Mouse (Mus musculus) limb, embryonic 15.5 days (tissue): ENCODE measurements around the gene Eif4g1. TPM values are rescaled to one million over a fixed set of nuclear protein-coding genes. Genes with fewer than 3 reads are reported as not detected.

Experiments
- ATAC-seq: fragments of 200-750 bp; cut with Nextera tagmentation; 2 replicates; pipeline ENCODE4 v1.8.0; 2017; ENCODE audit warnings: low read depth, moderate TSS enrichment; ENCODE audit not compliant: insufficient number of reproducible peaks, low FRiP score, low TSS enrichment
- H3K27ac ChIP-seq: fragments of 300-500 bp; sonication (generic); 2 replicates; pipeline ENCODE4 v1.5.1; 2015; ENCODE audit warnings: moderate library complexity, mild to moderate bottlenecking, inconsistent platforms
- H3K27me3 ChIP-seq: fragments of 300-500 bp; sonication (generic); 2 replicates; pipeline ENCODE4 v1.6.1; 2015; ENCODE audit warnings: inconsistent platforms
- H3K36me3 ChIP-seq: fragments of 300-500 bp; sonication (generic); 2 replicates; pipeline ENCODE4 v1.6.1; 2015; ENCODE audit warnings: inconsistent platforms
- H3K4me1 ChIP-seq: fragments of 300-500 bp; sonication (generic); 2 replicates; pipeline ENCODE4 v1.6.1; 2015; ENCODE audit warnings: inconsistent platforms
- H3K4me2 ChIP-seq: fragments of 300-500 bp; sonication (generic); 2 replicates; pipeline ENCODE4 v1.6.1; 2015; ENCODE audit warnings: mild to moderate bottlenecking, inconsistent platforms
- H3K4me3 ChIP-seq: fragments of 300-500 bp; sonication (generic); 2 replicates; pipeline ENCODE4 v1.5.1; 2015; ENCODE audit warnings: mild to moderate bottlenecking, inconsistent platforms
- H3K9ac ChIP-seq: fragments of 300-500 bp; sonication (generic); 2 replicates; pipeline ENCODE4 v1.6.1; 2015; ENCODE audit warnings: inconsistent platforms
- H3K9me3 ChIP-seq: fragments of 300-500 bp; sonication (generic); 2 replicates; pipeline ENCODE4 v1.6.1; 2016; ENCODE audit warnings: inconsistent platforms
- WGBS: fragments of 180-500 bp; shearing (Covaris S2); methylation state at CpG from one replicate; pipeline ENCODE4 v1.1.7; 2015; 5-methylcytosine and 5-hydroxymethylcytosine counted together
- polyA plus RNA-seq: library from polyadenylated mRNA; unstranded; fragments of >200 nt; fragmentation: Nextera tagmentation; extraction: Ambion mirVana; gene quantifications from 2 replicates; pipeline ENCODE4 v1.2.1, GENCODE M21; 2015

Eif4g1 gene
- polyA plus RNA-seq, 1 experiment from 2014 or later: 175 TPM

DNA sequence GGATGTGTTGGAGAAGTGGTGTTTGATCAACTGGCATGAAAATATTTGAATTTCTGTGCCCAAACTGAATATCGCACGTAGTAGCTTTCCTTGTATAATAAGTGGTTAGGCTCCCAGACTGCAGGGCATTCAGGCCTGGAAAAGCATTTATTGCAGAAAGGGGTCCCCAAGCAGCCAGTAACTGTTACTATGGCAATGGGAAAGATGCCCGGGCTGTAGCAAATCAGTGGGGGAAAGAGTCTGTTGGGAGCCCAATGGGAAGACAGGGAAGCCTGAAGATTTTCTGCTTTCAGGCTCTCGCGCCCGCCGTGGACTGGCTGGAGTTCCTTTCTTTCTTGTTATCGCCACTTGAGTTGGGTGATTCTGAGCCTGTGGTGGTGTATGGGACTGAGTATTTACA, 29.7 kb upstream of the Eif4g1 start:
- H3K27ac ChIP-seq: no peak overlapping the region
- no peak overlapping the region for H3K4me3 ChIP-seq
- H3K36me3 ChIP-seq: no peaks in the 10 kb centered on the region
- ATAC-seq: no peak
- 0 out of 2 replicates have a peak, but pooled peaks cover 2% of the 10 kb centered on the region for H3K4me1 ChIP-seq
- no peak overlapping the region for H3K4me2 ChIP-seq
- no peaks in the 10 kb centered on the region for H3K27me3 ChIP-seq
- H3K9ac ChIP-seq: no peak overlapping the region
- H3K9me3 ChIP-seq: no peaks in the 10 kb centered on the region
- 68% methylated on average over 8 of the region's 8 CpGs for WGBS

DNA sequence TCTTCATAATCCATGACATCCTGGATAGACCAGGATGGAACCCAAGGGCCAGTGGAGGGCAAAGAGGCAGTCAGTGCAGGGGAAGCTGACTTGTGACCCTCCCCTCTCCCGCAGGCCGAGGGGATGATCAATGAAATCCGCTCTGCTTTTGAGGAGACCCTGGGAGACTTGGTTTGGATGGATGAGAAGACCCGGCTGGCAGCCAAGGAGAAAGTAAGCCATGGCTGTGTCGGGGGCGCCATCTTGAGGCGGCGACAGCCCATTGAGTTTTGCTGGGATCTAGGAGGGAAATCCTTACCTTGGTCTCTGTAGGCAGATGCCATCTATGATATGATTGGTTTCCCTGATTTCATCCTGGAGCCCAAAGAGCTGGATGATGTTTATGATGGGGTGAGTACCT, 26.0 kb upstream of the Eif4g1 start:
- WGBS: 2% methylated on average over 8 of the region's 8 CpGs
- ATAC-seq: no peak

GRCm38 (mm10) chr16:20643911-20644310, 24.2 kb upstream of the Eif4g1 start:
- H3K4me2 ChIP-seq: no peak overlapping the region
- no peaks in the 10 kb centered on the region for H3K27me3 ChIP-seq
- no peak overlapping the region for H3K9ac ChIP-seq
- no peaks in the 10 kb centered on the region for H3K9me3 ChIP-seq
- ATAC-seq: no peak
- no peak overlapping the region for H3K4me3 ChIP-seq
- no peak overlapping the region for H3K27ac ChIP-seq
- H3K4me1 ChIP-seq: 0 out of 2 replicates have a peak, but pooled peaks cover 2% of the 10 kb centered on the region
- WGBS: 84% methylated on average over 7 of the region's 7 CpGs
- H3K36me3 ChIP-seq: no peaks in the 10 kb centered on the region

More for the DNA sequence above, 26.0 kb upstream of the Eif4g1 start:
- H3K4me3 ChIP-seq: no peak overlapping the region
- H3K9ac ChIP-seq: no peak overlapping the region
- 0 out of 2 replicates have a peak, but pooled peaks cover 2% of the 10 kb centered on the region for H3K4me1 ChIP-seq
- H3K27me3 ChIP-seq: no peaks in the 10 kb centered on the region
- no peaks in the 10 kb centered on the region for H3K36me3 ChIP-seq
- no peaks in the 10 kb centered on the region for H3K9me3 ChIP-seq
- H3K4me2 ChIP-seq: no peak overlapping the region
- H3K27ac ChIP-seq: no peak overlapping the region

- H3K4me1 ChIP-seq: peaks cover 13% of the 10 kb centered on the region
- no peaks in the 10 kb centered on the region for H3K27me3 ChIP-seq
- peaks cover 21% of the 10 kb centered on the region for H3K36me3 ChIP-seq
- H3K4me3 ChIP-seq: peak within 1 kb of the TSS; percentile 74
- H3K27ac ChIP-seq: peak within 1 kb of the TSS; percentile 67
- 2% methylated on average over 46 of the region's 46 CpGs for WGBS
- ATAC-seq: peak; percentile 87
- H3K9me3 ChIP-seq: no peaks in the 10 kb centered on the region
- H3K9ac ChIP-seq: peak within 1 kb of the TSS; percentile 80
- H3K4me2 ChIP-seq: peak within 1 kb of the TSS; percentile 76
These were observed 16.8 kb upstream of the Eif4g1 start, which contains the start of gene Psmd2 for GRCm38 (mm10) chr16:20651076-20651946. Gene Psmd2, plus strand, starts transcription at chr16:20651652.

DNA sequence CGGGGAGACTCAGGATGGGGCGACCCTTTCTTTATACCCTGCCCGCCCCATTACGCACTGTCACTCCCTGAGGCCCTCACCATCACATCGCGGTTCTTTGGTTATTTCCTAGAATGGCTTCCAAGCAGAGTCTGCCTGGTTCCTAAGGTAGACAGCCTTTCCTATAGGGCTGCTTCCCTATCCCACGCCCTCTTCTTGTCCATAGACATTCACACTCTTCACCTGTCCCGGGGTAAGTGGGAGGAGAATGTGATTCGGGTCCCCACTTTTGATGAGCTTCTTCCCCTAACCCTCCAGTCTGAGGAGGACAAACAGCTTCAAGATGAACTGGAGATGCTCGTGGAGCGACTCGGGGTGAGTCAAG, 16.2 kb upstream of the Eif4g1 start:
- H3K27ac ChIP-seq: peak overlapping the region; percentile 43; the same call in 1 of the 2 replicates
- H3K27me3 ChIP-seq: no peaks in the 10 kb centered on the region
- peak overlapping the region; percentile 74 for H3K4me3 ChIP-seq
- peaks cover 13% of the 10 kb centered on the region for H3K4me1 ChIP-seq
- peak overlapping the region; percentile 80 for H3K9ac ChIP-seq
- no peaks in the 10 kb centered on the region for H3K9me3 ChIP-seq
- H3K4me2 ChIP-seq: peak overlapping the region; percentile 76
- WGBS: 10% methylated on average over 12 of the region's 12 CpGs
- ATAC-seq: no peak
- H3K36me3 ChIP-seq: peaks cover 27% of the 10 kb centered on the region

DNA sequence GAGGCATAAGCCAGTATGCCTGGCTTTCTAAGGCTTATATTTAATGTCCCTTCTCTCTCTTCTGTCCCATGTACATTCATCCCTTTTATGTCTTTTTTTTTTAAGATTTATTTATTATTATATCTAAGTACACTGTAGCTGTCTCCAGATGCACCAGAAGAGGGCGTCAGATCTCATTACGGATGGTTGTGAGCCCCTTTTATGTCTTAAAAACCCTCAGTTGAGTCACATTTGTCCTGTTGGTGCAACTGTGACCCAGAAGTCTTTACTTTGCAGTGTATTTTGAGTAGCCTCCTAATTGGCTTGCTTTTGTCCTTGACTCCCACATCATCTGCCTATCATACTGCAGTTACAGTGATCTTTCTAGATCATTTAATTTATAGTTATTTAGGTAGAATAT, 14.8 kb upstream of the Eif4g1 start:
- Histone ChIP-seq H3K27ac (no peak overlapping the region), H3K4me3 (no peak overlapping the region), H3K4me2 (no peak overlapping the region), H3K4me1 (peaks cover 13% of the 10 kb centered on the region), H3K9ac (no peak overlapping the region), H3K36me3 (peaks cover 41% of the 10 kb centered on the region), H3K9me3 (no peaks in the 10 kb centered on the region), H3K27me3 (no peaks in the 10 kb centered on the region)
- no peak for ATAC-seq
- WGBS: 51% methylated on average over 2 of the region's 2 CpGs

- Histone ChIP-seq H3K27me3 (no peaks in the 10 kb centered on the region), H3K27ac (no peak overlapping the region), H3K9me3 (no peaks in the 10 kb centered on the region), H3K36me3 (peaks cover 82% of the 10 kb centered on the region), H3K4me3 (no peak overlapping the region), H3K4me2 (no peak overlapping the region), H3K9ac (no peak overlapping the region), H3K4me1 (peaks cover 5% of the 10 kb centered on the region)
- no peak for ATAC-seq
- WGBS: 88% methylated on average over 4 of the region's 4 CpGs
These were observed 10.5 kb upstream of the Eif4g1 start for GRCm38 (mm10) chr16:20657661-20658060.

DNA sequence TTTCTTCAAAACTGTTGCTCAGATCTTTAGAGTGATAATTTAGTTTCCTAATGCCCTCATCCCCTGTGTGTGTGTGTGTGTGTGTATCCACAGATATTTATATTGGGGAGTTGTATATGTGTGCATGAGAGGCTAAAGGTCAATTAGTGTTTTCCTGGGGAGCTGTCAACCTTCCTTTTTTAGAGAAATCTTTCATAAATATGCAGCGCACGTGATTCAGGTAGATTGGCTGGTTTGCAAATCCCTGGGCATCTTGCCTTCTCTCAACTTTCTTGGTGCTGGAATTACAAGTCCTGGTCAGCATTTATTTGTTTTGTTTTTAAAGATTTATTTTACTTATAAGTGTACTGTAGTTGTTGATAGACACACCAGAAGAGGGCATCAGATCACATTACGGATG, 2.2 kb downstream of the Eif4g1 start:
- H3K4me1 ChIP-seq: peaks cover 21% of the 10 kb centered on the region
- H3K4me3 ChIP-seq: no peak overlapping the region
- H3K27me3 ChIP-seq: no peaks in the 10 kb centered on the region
- no peaks in the 10 kb centered on the region for H3K9me3 ChIP-seq
- no peak overlapping the region for H3K27ac ChIP-seq
- no peak overlapping the region for H3K4me2 ChIP-seq
- ATAC-seq: no peak
- H3K9ac ChIP-seq: no peak overlapping the region
- peaks cover 7% of the 10 kb centered on the region for H3K36me3 ChIP-seq
- WGBS: 89% methylated on average over 3 of the region's 3 CpGs

GRCm38 (mm10) chr16:20671886-20672285, 3.8 kb downstream of the Eif4g1 start:
- Histone ChIP-seq H3K9me3 (no peaks in the 10 kb centered on the region), H3K27ac (peak overlapping the region; percentile 93; the same call in 1 of the 2 replicates), H3K9ac (no peak overlapping the region), H3K36me3 (peaks cover 23% of the 10 kb centered on the region), H3K4me2 (peak overlapping the region; percentile 80), H3K27me3 (no peaks in the 10 kb centered on the region), H3K4me3 (peak overlapping the region; percentile 96), H3K4me1 (peaks cover 22% of the 10 kb centered on the region)
- 21% methylated on average over 6 of the region's 6 CpGs for WGBS
- ATAC-seq: no peak

- peaks cover 25% of the 10 kb centered on the region for H3K4me1 ChIP-seq
- peak overlapping the region; percentile 93 for H3K27ac ChIP-seq
- H3K36me3 ChIP-seq: peaks cover 29% of the 10 kb centered on the region
- H3K9ac ChIP-seq: peak overlapping the region; percentile 89
- peak overlapping the region; percentile 80 for H3K4me2 ChIP-seq
- H3K4me3 ChIP-seq: peak overlapping the region; percentile 96
- H3K9me3 ChIP-seq: no peaks in the 10 kb centered on the region
- WGBS: under 1% methylated on average over 35 of the region's 38 CpGs
- H3K27me3 ChIP-seq: no peaks in the 10 kb centered on the region
- ATAC-seq: peak; percentile 97
These were observed 4.4 kb downstream of the Eif4g1 start for GRCm38 (mm10) chr16:20672500-20672902.

DNA sequence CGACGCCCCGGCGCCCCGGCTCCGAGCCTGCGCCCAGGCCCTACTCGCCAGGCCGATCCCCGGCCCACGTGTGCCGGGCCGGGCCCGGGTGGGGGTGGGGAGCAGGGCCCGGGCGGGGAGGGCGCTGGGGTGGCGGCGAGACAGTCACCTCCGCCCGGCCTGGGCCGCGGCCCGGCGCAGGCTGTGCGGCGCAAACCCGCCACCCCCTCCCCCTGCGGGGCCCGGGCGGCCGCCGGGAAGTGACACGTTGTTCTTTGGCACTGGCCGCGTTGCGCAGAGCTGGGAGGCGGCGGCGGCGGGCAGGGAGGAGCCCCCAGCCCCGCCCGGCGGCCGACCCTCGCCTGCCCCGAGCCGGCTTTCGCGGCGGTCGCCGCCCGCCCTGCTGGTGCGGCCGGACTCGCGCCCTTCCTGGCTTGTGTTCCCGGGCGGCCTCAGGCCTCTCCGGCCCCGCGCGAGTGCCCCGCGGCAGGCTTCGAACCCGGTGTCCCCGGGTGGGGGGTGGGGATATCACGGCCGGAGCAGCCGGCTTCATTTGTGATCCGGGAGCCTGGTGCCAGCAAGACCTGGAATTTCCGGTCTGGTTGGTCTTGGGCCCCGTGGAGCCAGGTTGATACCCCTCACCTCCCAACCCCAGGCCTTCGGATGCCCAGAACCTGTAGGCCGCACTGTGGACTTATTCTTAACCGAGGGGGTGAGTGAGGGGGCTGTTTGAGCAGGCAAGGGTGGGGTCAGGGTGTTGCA, 5.0 kb downstream of the Eif4g1 start:
- Histone ChIP-seq H3K9me3 (no peaks in the 10 kb centered on the region), H3K27me3 (no peaks in the 10 kb centered on the region), H3K4me3 (peak overlapping the region; percentile 96), H3K4me2 (peak overlapping the region; percentile 80), H3K9ac (peak overlapping the region; percentile 89), H3K4me1 (peaks cover 31% of the 10 kb centered on the region), H3K36me3 (peaks cover 36% of the 10 kb centered on the region), H3K27ac (peak overlapping the region; percentile 93)
- ATAC-seq: peak; percentile 76; the same call in 1 of the 2 replicates
- under 1% methylated on average over 50 of the region's 78 CpGs for WGBS
